ENCODE assay signal across 8 mouse cellular contexts in genomic region chr5:118478120-118478768, GRCm38 (mm10).
DNase-seq lines count a peak whose midpoint lies in the region; ATAC-seq lines count a peak whose summit lies in the region.

No protein-coding gene starts in this region.

- H3K9ac ChIP-seq in forebrain, embryonic 11.5 days (ENCODE audit: low read length), result peak overlapping the region; percentile 12
- H3K9ac ChIP-seq in heart, embryonic 16.5 days (ENCODE audit: low read length), result peak overlapping the region; percentile 59
- peak overlapping the region; percentile 28; the same call in 1 of the 2 replicates for H3K9ac ChIP-seq in lung, embryonic 15.5 days
- H3K9ac ChIP-seq in neural tube, embryonic 15.5 days (replicated peaks), result 0 out of 2 replicates have a peak overlapping the region, but pooled peaks have one; percentile 30

- peak; percentile 76 to 82 for DNase-seq in CD8-positive naive resting alpha-beta T cell, adult 2 months (ENCODE audit: low read depth in 2 of 2, low spot score in 2 of 2)
- DNase-seq in adrenal gland, adult 2 months, result peak; percentile 64
- DNase-seq in forebrain, embryonic 11.5 days (ENCODE audit: low spot score), result peak; percentile 85
- DNase-seq in kidney, postnatal 10 days, result peak; percentile 85
- DNase-seq in thymus, postnatal 14 days, result peak; percentile 89

- WGBS in forebrain, embryonic 11.5 days, result 3% methylated on average over 15 of the region's 15 CpGs
- WGBS in heart, embryonic 16.5 days, result 8% methylated on average over 15 of the region's 15 CpGs
- 8% methylated on average over 15 of the region's 15 CpGs for WGBS in lung, embryonic 15.5 days
- 3% methylated on average over 15 of the region's 15 CpGs for WGBS in neural tube, embryonic 15.5 days

- no peak overlapping the region for H3K27ac ChIP-seq in forebrain, embryonic 11.5 days (ENCODE audit: low read depth, low read length)
- H3K27ac ChIP-seq in heart, embryonic 16.5 days (ENCODE audit: low read length), result peak overlapping the region; percentile 64
- H3K27ac ChIP-seq in lung, embryonic 15.5 days, result peak overlapping the region; percentile 38
- H3K27ac ChIP-seq in neural tube, embryonic 15.5 days (replicated peaks), result no peak overlapping the region

- 0 out of 2 replicates have a peak, but pooled peaks cover 6% of the 10 kb centered on the region for H3K4me1 ChIP-seq in forebrain, embryonic 11.5 days (replicated peaks; ENCODE audit: control insufficient read depth, insufficient read depth, low read length)
- peaks cover 33% of the 10 kb centered on the region for H3K4me1 ChIP-seq in heart, embryonic 16.5 days (ENCODE audit: control insufficient read depth, insufficient read depth, low read length)
- H3K4me1 ChIP-seq in lung, embryonic 15.5 days, result peaks cover 25% of the 10 kb centered on the region
- peaks cover 13% of the 10 kb centered on the region for H3K4me1 ChIP-seq in neural tube, embryonic 15.5 days

- no peaks in the 10 kb centered on the region for H3K36me3 ChIP-seq in forebrain, embryonic 11.5 days (ENCODE audit: control insufficient read depth, insufficient read depth, low read length)
- no peaks in the 10 kb centered on the region for H3K36me3 ChIP-seq in heart, embryonic 16.5 days (ENCODE audit: control insufficient read depth, insufficient read depth)
- no peaks in the 10 kb centered on the region for H3K36me3 ChIP-seq in lung, embryonic 15.5 days
- H3K36me3 ChIP-seq in neural tube, embryonic 15.5 days, result no peaks in the 10 kb centered on the region

- peak overlapping the region; percentile 49 for H3K4me2 ChIP-seq in forebrain, embryonic 11.5 days (ENCODE audit: low read depth, low read length, severe bottlenecking)
- H3K4me2 ChIP-seq in heart, embryonic 16.5 days (ENCODE audit: low read depth, low read length), result peak overlapping the region; percentile 70
- peak overlapping the region; percentile 62 for H3K4me2 ChIP-seq in lung, embryonic 15.5 days
- H3K4me2 ChIP-seq in neural tube, embryonic 15.5 days, result peak overlapping the region; percentile 68

- H3K27me3 ChIP-seq in forebrain, embryonic 11.5 days (ENCODE audit: control insufficient read depth, insufficient read depth, low read length), result no peaks in the 10 kb centered on the region
- H3K27me3 ChIP-seq in heart, embryonic 16.5 days (ENCODE audit: control insufficient read depth, insufficient read depth, low read length), result no peaks in the 10 kb centered on the region
- H3K27me3 ChIP-seq in lung, embryonic 15.5 days, result no peaks in the 10 kb centered on the region
- no peaks in the 10 kb centered on the region for H3K27me3 ChIP-seq in neural tube, embryonic 15.5 days (replicated peaks)

- no peaks in the 10 kb centered on the region for H3K9me3 ChIP-seq in forebrain, embryonic 11.5 days (ENCODE audit: control insufficient read depth, low read length)
- H3K9me3 ChIP-seq in heart, embryonic 16.5 days (replicated peaks; ENCODE audit: control insufficient read depth, low read length), result no peaks in the 10 kb centered on the region
- no peaks in the 10 kb centered on the region for H3K9me3 ChIP-seq in lung, embryonic 15.5 days
- no peaks in the 10 kb centered on the region for H3K9me3 ChIP-seq in neural tube, embryonic 15.5 days (replicated peaks)

- H3K4me3 ChIP-seq in forebrain, embryonic 11.5 days (ENCODE audit: low read depth, low read length), result peak overlapping the region; percentile 22; the same call in 1 of the 2 replicates
- peak overlapping the region; percentile 41 for H3K4me3 ChIP-seq in heart, embryonic 16.5 days (ENCODE audit: low read length)
- H3K4me3 ChIP-seq in lung, embryonic 15.5 days, result peak overlapping the region; percentile 33
- peak overlapping the region; percentile 29 for H3K4me3 ChIP-seq in neural tube, embryonic 15.5 days (replicated peaks)

- ATAC-seq in forebrain, embryonic 11.5 days (replicated peaks; ENCODE audit: low FRiP score), result peak; percentile 87
- ATAC-seq in heart, embryonic 16.5 days (replicated peaks; ENCODE audit: extremely low read depth, insufficient read depth, low FRiP score), result peak; percentile 80
- ATAC-seq in lung, embryonic 15.5 days (ENCODE audit: borderline replicate concordance, extremely low read depth, low FRiP score, low TSS enrichment), result peak; percentile 77; the same call in 1 of the 2 replicates
- peak; percentile 90 for ATAC-seq in neural tube, embryonic 15.5 days (ENCODE audit: low FRiP score)

Comparison
In these comparisons a context has a peak if more than half of its experiments do, and no peak if none do; other contexts are left out.
1. H3K27ac ChIP-seq: peak in heart, embryonic 16.5 days (single experiment) and lung, embryonic 15.5 days (single experiment); none in forebrain, embryonic 11.5 days (single experiment) and neural tube, embryonic 15.5 days (single experiment).
2. Peak in every context shown above with its lines, with median percentiles within 50 percentile points of each other: DNase-seq, ATAC-seq, H3K4me2 ChIP-seq, H3K4me3 ChIP-seq and H3K9ac ChIP-seq.